Mouse (Mus musculus) limb, embryonic 13.5 days (tissue): Measurements from ENCODE around the gene Kbtbd12. TPM values are rescaled to one million over a fixed set of nuclear protein-coding genes. Genes with fewer than 3 reads are reported as not detected.

Experiments
- ATAC-seq: fragments of 200-750 bp; cut with Nextera tagmentation; 2 replicates; pipeline ENCODE4 v1.8.0; 2017; ENCODE audit warnings: low read depth, moderate number of reproducible peaks, moderate TSS enrichment; ENCODE audit not compliant: low FRiP score
- H3K27ac ChIP-seq: fragments of 300-500 bp; sonication (generic); 2 replicates; pipeline ENCODE4 v1.5.1; 2015; ENCODE audit warnings: inconsistent platforms, mild to moderate bottlenecking, moderate library complexity
- H3K27me3 ChIP-seq: fragments of 300-500 bp; sonication (generic); 2 replicates; pipeline ENCODE4 v1.6.1; 2015; ENCODE audit warnings: mild to moderate bottlenecking, inconsistent platforms
- H3K36me3 ChIP-seq: fragments of 300-500 bp; sonication (generic); 2 replicates; pipeline ENCODE4 v1.6.1; 2015; ENCODE audit warnings: inconsistent platforms, mild to moderate bottlenecking, moderate library complexity
- H3K4me1 ChIP-seq: fragments of 300-500 bp; sonication (generic); 2 replicates; pipeline ENCODE4 v1.6.1; 2015; ENCODE audit warnings: inconsistent platforms
- H3K4me2 ChIP-seq: fragments of 300-500 bp; sonication (generic); replicated peaks from 2 replicates; pipeline ENCODE4 v1.6.1; 2015; ENCODE audit warnings: inconsistent platforms, mild to moderate bottlenecking, moderate library complexity
- H3K4me3 ChIP-seq: fragments of 300-500 bp; sonication (generic); 2 replicates; pipeline ENCODE4 v1.5.1; 2015; ENCODE audit warnings: moderate library complexity, mild to moderate bottlenecking, inconsistent platforms
- H3K9ac ChIP-seq: fragments of 300-500 bp; sonication (generic); 2 replicates; pipeline ENCODE4 v1.6.1; 2015; ENCODE audit warnings: mild to moderate bottlenecking, inconsistent platforms
- H3K9me3 ChIP-seq: fragments of 300-500 bp; sonication (generic); 2 replicates; pipeline ENCODE4 v1.6.1; 2016; ENCODE audit warnings: inconsistent platforms
- WGBS: fragments of 180-500 bp; shearing (Covaris S2); methylation state at CpG from one replicate; pipeline ENCODE4 v1.1.7; 2015; 5-methylcytosine and 5-hydroxymethylcytosine counted together
- polyA plus RNA-seq: library from polyadenylated mRNA; unstranded; fragments of >200 nt; fragmentation: Nextera tagmentation; extraction: Ambion mirVana; gene quantifications from 2 replicates; pipeline ENCODE4 v1.2.1, GENCODE M21; 2015

The Kbtbd12 gene
- polyA plus RNA-seq, 1 experiment from 2014 or later, result 0.51 TPM

DNA sequence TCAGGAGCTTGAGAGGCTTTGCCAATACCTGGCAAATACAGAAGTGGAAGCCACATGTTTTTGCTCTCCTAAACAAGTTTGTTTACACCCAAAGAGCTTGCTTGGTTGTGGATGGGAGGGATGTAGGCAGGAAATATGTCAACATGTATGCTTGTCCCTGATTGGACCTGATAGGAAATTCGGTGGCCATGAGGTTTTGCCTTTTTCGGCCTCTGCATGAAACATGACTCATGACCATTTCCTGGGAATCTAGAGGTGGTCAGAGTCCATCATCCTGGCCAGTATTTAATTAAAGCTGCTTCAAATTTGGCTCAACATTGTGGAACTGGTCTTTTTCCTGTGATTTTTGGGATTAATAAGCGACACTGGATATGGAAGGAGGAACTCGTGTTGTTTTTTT is 53.8 kb downstream of the Kbtbd12 start:
- H3K4me3 ChIP-seq, result no peak overlapping the region
- no peak overlapping the region for H3K9ac ChIP-seq
- H3K36me3 ChIP-seq, result no peaks in the 10 kb centered on the region
- no peak for ATAC-seq
- no peak overlapping the region for H3K27ac ChIP-seq
- H3K4me1 ChIP-seq, result no peaks in the 10 kb centered on the region
- WGBS, result 78% methylated on average over 4 of the region's 4 CpGs
- no peak overlapping the region for H3K4me2 ChIP-seq
- no peaks in the 10 kb centered on the region for H3K27me3 ChIP-seq
- no peaks in the 10 kb centered on the region for H3K9me3 ChIP-seq

DNA sequence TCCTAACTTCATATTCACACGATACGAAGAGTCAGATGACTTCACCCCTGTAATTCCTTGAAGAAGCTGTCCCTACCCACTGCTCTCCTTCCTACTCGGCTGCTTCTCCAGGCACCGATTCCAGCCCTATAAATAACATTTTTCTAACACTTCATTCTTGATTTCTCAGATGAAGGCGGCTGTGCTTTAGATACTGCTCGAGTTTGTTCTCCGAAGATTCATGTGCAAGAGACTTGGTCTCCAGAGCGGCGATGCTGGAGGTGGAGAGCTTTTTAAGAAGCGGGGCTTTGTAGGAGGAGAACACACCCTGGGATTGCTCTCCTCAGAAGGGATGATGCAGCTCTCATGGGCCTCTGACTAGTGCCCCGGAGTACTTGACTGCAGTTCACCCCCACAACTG is 61.3 kb downstream of the Kbtbd12 start:
- Histone ChIP-seq H3K4me3 (no peak overlapping the region), H3K27me3 (no peaks in the 10 kb centered on the region), H3K36me3 (no peaks in the 10 kb centered on the region), H3K9ac (no peak overlapping the region), H3K27ac (no peak overlapping the region), H3K9me3 (no peaks in the 10 kb centered on the region), H3K4me1 (no peaks in the 10 kb centered on the region), H3K4me2 (no peak overlapping the region)
- 82% methylated on average over 11 of the region's 11 CpGs for WGBS
- ATAC-seq, result no peak

DNA sequence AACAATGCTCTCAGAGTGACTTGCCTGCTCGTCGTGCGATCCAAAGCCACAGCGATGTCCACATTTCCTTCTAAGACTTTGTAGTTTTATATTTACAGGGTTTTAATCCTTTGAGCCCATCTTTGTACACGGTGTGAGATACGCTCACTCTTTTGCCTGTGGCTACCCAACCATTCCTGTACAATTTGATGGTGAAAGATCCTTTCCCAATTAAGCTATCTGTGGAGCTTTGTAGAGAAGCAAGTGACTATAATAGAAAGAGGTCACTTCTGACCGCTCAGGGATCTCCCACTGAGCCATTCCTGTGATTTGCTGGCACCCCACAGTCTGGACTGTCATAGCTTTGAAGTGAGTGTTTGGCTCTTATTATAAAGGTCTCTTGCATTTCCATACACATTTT is 71.1 kb downstream of the Kbtbd12 start:
- H3K4me2 ChIP-seq, result peak overlapping the region; percentile 31; the same call in 1 of the 2 replicates
- H3K9ac ChIP-seq, result no peak overlapping the region
- no peak for ATAC-seq
- H3K27ac ChIP-seq, result no peak overlapping the region
- no peak overlapping the region for H3K4me3 ChIP-seq
- H3K4me1 ChIP-seq, result no peaks in the 10 kb centered on the region
- H3K36me3 ChIP-seq, result no peaks in the 10 kb centered on the region
- peaks cover 36% of the 10 kb centered on the region for H3K27me3 ChIP-seq
- WGBS, result 12% methylated on average over 7 of the region's 7 CpGs
- no peaks in the 10 kb centered on the region for H3K9me3 ChIP-seq

DNA sequence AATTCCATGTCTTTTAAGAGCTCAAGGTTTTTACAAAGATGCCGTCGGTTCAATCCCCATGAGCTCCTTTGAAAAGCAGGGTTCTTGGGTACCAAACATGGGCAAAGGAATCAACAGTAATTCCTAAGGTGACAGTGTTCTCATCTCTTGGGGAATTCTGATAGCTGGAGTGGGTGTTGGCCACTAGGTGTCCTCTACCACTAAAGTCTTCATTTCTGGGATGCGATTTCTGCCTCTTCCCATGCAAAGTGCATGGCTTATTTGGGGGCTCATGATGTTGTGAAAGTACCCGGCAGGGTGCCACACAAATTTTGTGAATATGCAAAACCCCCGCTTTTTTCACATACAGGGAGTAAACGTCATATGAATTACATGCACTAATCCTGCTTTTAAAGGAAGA is 72.7 kb downstream of the Kbtbd12 start:
- 27% methylated on average over 6 of the region's 6 CpGs for WGBS

DNA sequence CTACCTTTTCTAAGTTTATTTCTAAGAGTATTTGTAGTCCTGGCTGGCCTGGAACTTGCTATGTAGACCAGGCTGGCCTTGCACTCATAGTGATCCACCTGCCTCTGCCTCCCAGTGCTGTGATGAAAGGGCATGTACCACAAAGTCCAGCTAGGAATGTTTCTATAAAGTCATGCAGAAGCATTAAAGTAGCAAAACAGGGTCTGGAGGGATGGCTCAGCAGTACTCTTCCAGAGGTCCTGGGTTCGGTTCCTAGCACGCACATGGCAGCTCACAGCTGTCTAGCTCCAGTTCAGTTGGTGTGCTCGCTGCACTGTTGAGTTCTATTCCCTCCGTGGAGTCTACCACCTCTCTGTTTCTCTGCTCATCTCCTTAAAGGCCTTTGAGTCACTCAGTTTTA is 77.6 kb downstream of the Kbtbd12 start:
- H3K4me1 ChIP-seq, result no peaks in the 10 kb centered on the region
- H3K9ac ChIP-seq, result no peak overlapping the region
- H3K27ac ChIP-seq, result no peak overlapping the region
- no peak overlapping the region for H3K4me3 ChIP-seq
- ATAC-seq, result no peak
- H3K27me3 ChIP-seq, result peaks cover 21% of the 10 kb centered on the region
- H3K9me3 ChIP-seq, result no peaks in the 10 kb centered on the region
- WGBS, result 89% methylated on average over 4 of the region's 4 CpGs
- no peaks in the 10 kb centered on the region for H3K36me3 ChIP-seq
- H3K4me2 ChIP-seq, result no peak overlapping the region

More for the DNA sequence above, 72.7 kb downstream of the Kbtbd12 start:
- no peaks in the 10 kb centered on the region for H3K9me3 ChIP-seq
- H3K9ac ChIP-seq, result no peak overlapping the region
- no peaks in the 10 kb centered on the region for H3K36me3 ChIP-seq
- H3K4me2 ChIP-seq, result no peak overlapping the region
- H3K27ac ChIP-seq, result no peak overlapping the region
- no peaks in the 10 kb centered on the region for H3K4me1 ChIP-seq
- H3K4me3 ChIP-seq, result no peak overlapping the region
- ATAC-seq, result no peak
- peaks cover 39% of the 10 kb centered on the region for H3K27me3 ChIP-seq

DNA sequence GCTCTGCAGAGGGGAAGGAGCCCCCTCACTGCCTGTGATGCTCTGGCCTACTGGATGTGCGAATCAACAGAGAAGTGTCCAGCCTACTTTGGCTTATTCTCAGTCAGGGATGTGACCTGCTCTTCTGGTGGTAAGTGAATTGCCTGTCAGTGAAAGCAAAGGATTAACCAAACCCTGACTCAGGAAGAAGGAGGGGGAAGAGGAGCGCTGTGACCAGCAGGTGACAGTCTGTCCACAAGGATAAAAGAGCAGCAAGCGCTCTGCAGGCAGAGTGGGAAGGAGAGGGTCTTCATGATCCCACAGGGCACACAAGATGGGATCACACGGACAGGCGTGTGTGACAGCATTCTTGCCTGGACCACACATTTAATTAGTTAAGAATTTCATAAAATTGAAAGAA is 78.1 kb downstream of the Kbtbd12 start:
- Histone ChIP-seq H3K9me3 (no peaks in the 10 kb centered on the region), H3K4me3 (no peak overlapping the region), H3K4me1 (no peaks in the 10 kb centered on the region), H3K9ac (no peak overlapping the region), H3K27ac (no peak overlapping the region), H3K4me2 (no peak overlapping the region), H3K27me3 (peaks cover 17% of the 10 kb centered on the region), H3K36me3 (no peaks in the 10 kb centered on the region)
- WGBS, result 54% methylated on average over 5 of the region's 5 CpGs
- no peak for ATAC-seq

DNA sequence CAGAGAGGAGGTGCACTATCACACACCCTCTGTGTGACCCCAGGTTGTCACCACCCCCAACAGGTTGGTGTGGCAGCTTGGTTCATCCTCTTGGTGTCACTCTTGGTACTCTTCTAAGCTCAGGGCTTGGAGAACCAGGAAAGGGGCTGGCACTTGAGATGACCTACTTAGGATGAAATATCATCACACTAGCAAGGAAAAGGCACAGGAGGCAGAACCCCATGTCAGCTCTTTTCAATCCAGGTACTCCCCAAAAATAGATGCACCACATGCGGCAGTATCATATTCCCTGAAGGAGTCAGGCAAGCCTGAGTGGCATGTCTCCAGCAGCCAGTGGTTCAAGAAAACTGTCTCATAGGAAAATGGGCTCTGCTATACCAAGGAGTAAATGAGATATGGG is 79.7 kb downstream of the Kbtbd12 start:
- H3K4me1 ChIP-seq, result no peaks in the 10 kb centered on the region
- H3K9ac ChIP-seq, result no peak overlapping the region
- H3K27ac ChIP-seq, result no peak overlapping the region
- H3K9me3 ChIP-seq, result no peaks in the 10 kb centered on the region
- H3K27me3 ChIP-seq, result peaks cover 3% of the 10 kb centered on the region
- H3K4me3 ChIP-seq, result no peak overlapping the region
- no peak overlapping the region for H3K4me2 ChIP-seq
- no peak for ATAC-seq
- 77% methylated on average over 1 of the region's 1 CpGs for WGBS
- no peaks in the 10 kb centered on the region for H3K36me3 ChIP-seq

DNA sequence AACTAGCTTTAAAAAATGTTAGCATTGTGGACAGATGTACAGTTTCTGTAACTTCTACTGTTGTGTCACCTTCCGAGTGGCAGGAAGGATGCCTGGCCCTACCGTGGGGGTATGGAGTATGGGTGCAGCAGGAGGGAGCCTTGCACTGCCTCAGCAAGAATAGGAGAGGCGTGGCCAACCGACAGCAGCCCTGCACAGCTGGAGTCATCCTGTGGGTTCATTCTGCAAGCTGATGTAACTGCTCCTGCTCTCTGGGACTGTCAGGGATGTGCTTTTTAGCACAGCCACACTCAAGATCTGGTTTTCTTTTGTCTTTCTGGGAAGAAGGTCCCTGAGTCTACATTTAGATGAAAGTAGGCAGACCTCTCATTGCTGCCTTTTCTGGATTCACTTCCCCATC is 80.2 kb downstream of the Kbtbd12 start:
- H3K4me3 ChIP-seq, result no peak overlapping the region
- no peaks in the 10 kb centered on the region for H3K9me3 ChIP-seq
- no peak for ATAC-seq
- no peaks in the 10 kb centered on the region for H3K36me3 ChIP-seq
- no peak overlapping the region for H3K9ac ChIP-seq
- H3K4me1 ChIP-seq, result no peaks in the 10 kb centered on the region
- peaks cover 3% of the 10 kb centered on the region; the same call in 1 of the 2 replicates for H3K27me3 ChIP-seq
- 25% methylated on average over 4 of the region's 4 CpGs for WGBS
- no peak overlapping the region for H3K4me2 ChIP-seq
- no peak overlapping the region for H3K27ac ChIP-seq

DNA sequence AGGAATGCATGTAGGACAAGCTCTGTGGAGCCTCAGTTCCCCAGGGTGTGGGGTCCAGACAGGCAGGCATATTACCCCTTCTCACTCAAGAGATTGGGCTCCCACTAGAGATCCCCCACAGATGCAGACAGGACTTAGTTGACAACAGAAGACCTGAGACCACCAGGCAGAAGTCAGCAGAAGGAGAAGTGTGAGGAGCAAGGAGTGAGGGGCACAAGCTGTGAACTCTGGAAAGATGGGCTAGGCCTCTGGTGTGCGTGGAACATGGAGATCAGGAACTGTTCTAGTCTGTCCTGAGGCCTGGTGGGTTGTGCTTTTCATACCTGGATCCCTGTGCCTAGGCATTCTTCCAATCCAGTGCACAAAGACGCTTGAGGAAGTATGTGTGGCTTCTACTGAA is 87.8 kb downstream of the Kbtbd12 start:
- H3K36me3 ChIP-seq, result no peaks in the 10 kb centered on the region
- 85% methylated on average over 2 of the region's 2 CpGs for WGBS
- H3K4me1 ChIP-seq, result no peaks in the 10 kb centered on the region
- H3K9ac ChIP-seq, result 0 out of 2 replicates have a peak overlapping the region, but pooled peaks have one; percentile 3
- no peak overlapping the region for H3K4me3 ChIP-seq
- ATAC-seq, result no peak
- no peak overlapping the region for H3K27ac ChIP-seq
- no peak overlapping the region for H3K4me2 ChIP-seq
- no peaks in the 10 kb centered on the region for H3K9me3 ChIP-seq
- H3K27me3 ChIP-seq, result peaks cover 36% of the 10 kb centered on the region

DNA sequence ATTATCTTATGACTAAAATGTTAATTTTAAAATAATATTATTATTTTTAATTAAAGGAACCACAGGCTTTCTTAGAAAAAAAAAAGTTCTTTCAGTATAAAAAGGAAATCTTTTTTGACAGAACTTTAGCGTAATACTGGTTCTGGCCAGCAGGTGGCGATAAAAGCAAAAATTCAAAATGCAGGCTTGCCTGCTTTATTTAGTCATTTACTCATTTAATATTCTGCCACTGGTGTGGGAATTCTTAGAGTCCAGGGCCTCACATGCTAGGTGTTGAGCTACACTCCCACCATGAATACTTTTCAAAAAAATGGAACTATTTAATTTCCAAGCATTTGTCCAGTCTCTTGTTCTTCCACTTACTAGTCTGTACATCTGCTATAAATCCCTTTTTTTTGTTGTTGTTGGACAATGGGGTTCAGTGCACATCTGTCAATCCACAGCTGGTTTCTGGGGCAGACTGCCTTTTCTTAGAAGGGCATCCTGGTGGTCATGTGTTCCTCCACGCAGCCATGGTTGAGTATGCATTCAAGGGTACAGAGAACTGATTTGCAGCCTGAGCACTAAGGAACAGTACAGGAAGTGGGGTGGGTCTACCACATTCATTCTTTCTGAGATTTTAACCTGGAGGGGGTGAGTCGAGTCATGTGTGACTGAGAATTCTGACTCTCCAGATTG is 88.5 kb downstream of the Kbtbd12 start:
- Histone ChIP-seq H3K9me3 (no peaks in the 10 kb centered on the region), H3K27ac (no peak overlapping the region), H3K9ac (no peak overlapping the region), H3K4me3 (no peak overlapping the region), H3K4me1 (no peaks in the 10 kb centered on the region), H3K27me3 (peaks cover 42% of the 10 kb centered on the region), H3K36me3 (no peaks in the 10 kb centered on the region), H3K4me2 (no peak overlapping the region)
- WGBS, result 36% methylated on average over 4 of the region's 4 CpGs
- no peak for ATAC-seq

DNA sequence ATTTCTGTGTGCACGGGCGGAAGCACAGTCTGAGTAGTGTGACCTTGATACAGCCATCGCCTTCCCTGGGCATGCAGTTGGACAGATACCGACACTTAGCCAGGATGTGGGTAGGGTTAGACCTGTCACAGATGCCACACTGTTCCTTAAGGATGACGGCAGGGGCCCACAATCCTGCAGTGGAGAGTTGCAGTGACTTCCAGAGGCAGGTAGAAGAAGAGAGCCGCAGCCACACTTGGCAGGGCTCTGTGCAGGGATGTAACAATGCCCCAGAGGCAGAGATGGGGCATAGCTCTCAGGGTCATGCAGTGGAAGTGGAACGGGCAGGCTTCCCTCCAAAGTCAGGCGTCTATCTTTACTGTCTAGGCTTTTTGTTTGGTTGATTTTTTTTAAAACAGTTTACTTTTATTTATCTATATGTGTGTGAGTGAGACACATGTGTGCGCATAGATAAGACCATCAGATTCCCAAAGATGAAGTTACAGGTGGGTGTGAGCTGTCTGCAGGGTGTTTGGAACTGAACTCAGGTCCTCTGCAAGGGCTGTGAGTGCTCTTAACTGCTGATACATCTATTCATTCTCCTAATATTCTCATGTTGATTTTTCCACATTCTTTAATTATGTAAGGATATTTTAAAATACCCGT is 89.2 kb downstream of the Kbtbd12 start:
- peak overlapping the region; percentile 15; the same call in 1 of the 2 replicates for H3K9ac ChIP-seq
- no peak overlapping the region for H3K4me2 ChIP-seq
- no peaks in the 10 kb centered on the region for H3K36me3 ChIP-seq
- no peaks in the 10 kb centered on the region for H3K4me1 ChIP-seq
- peaks cover 44% of the 10 kb centered on the region for H3K27me3 ChIP-seq
- no peak overlapping the region for H3K27ac ChIP-seq
- no peaks in the 10 kb centered on the region for H3K9me3 ChIP-seq
- 79% methylated on average over 10 of the region's 10 CpGs for WGBS
- no peak for ATAC-seq
- no peak overlapping the region for H3K4me3 ChIP-seq

DNA sequence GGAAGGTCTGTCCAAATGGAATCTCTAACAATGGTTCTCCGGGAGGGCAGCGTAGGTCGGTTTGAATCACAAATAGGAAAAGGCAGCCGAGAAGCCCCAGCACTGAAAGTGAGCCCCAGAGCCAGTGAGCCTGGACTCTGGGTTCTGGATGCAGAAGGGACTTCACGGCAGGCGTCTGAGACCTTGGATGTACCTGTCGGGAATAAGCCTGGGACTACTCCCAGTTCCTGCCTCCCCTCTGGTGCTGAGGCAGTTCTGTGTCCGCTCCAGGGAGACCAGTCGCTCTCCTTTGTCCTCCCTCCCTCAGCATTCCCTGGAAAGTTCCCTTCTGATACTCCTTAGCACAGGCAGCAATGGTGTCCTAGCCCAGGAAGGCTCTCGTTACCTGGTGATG is 92.4 kb downstream of the Kbtbd12 start:
- no peak overlapping the region for H3K9ac ChIP-seq
- H3K4me1 ChIP-seq, result no peaks in the 10 kb centered on the region
- H3K4me3 ChIP-seq, result no peak overlapping the region
- no peak overlapping the region for H3K27ac ChIP-seq
- H3K27me3 ChIP-seq, result peaks cover 58% of the 10 kb centered on the region
- no peak for ATAC-seq
- no peaks in the 10 kb centered on the region for H3K36me3 ChIP-seq
- WGBS, result 44% methylated on average over 10 of the region's 10 CpGs
- no peaks in the 10 kb centered on the region for H3K9me3 ChIP-seq
- no peak overlapping the region for H3K4me2 ChIP-seq
